Mouse (Mus musculus) hindbrain, embryonic 13.5 days (tissue): Measurements from ENCODE around the gene Nsmce1. TPM values are rescaled to one million over a fixed set of nuclear protein-coding genes. Genes with fewer than 3 reads are reported as not detected.

Experiments
- ATAC-seq: fragments of 200-750 bp; cut with Nextera tagmentation; 2 replicates; pipeline ENCODE4 v1.8.0; 2017; ENCODE audit warnings: moderate TSS enrichment; ENCODE audit not compliant: low FRiP score
- H3K27ac ChIP-seq: fragments of 300-500 bp; sonication (generic); 2 replicates; pipeline ENCODE4 v1.5.1; 2015; ENCODE audit warnings: inconsistent platforms, mild to moderate bottlenecking, moderate library complexity
- H3K27me3 ChIP-seq: fragments of 300-500 bp; sonication (generic); 2 replicates; pipeline ENCODE4 v1.6.1; 2015; ENCODE audit warnings: mild to moderate bottlenecking, inconsistent platforms
- H3K36me3 ChIP-seq: fragments of 300-500 bp; sonication (generic); 2 replicates; pipeline ENCODE4 v1.6.1; 2015; ENCODE audit warnings: mild to moderate bottlenecking, inconsistent platforms
- H3K4me1 ChIP-seq: fragments of 300-500 bp; sonication (generic); replicated peaks from 2 replicates; pipeline ENCODE4 v1.6.1; 2015; ENCODE audit warnings: inconsistent platforms
- H3K4me2 ChIP-seq: fragments of 300-500 bp; sonication (generic); 2 replicates; pipeline ENCODE4 v1.6.1; 2015; ENCODE audit warnings: inconsistent platforms, mild to moderate bottlenecking, moderate library complexity
- H3K4me3 ChIP-seq: fragments of 300-500 bp; sonication (generic); 2 replicates; pipeline ENCODE4 v1.5.1; 2015; ENCODE audit warnings: mild to moderate bottlenecking, inconsistent platforms
- H3K9ac ChIP-seq: fragments of 300-500 bp; sonication (generic); 2 replicates; pipeline ENCODE4 v1.6.1; 2015; ENCODE audit warnings: mild to moderate bottlenecking, inconsistent platforms
- H3K9me3 ChIP-seq: fragments of 300-500 bp; sonication (generic); 2 replicates; pipeline ENCODE4 v1.6.1; 2016; ENCODE audit warnings: inconsistent platforms
- WGBS: fragments of 180-500 bp; shearing (Covaris S2); methylation state at CpG from one replicate; pipeline ENCODE4 v1.1.7; 2015; 5-methylcytosine and 5-hydroxymethylcytosine counted together
- polyA plus RNA-seq: library from polyadenylated mRNA; unstranded; fragments of >200 nt; fragmentation: Nextera tagmentation; extraction: Ambion mirVana; gene quantifications from 2 replicates; pipeline ENCODE4 v1.2.1, GENCODE M21; 2015

Gene Nsmce1
- polyA plus RNA-seq, 1 experiment from 2014 or later, result 104 TPM

- no peak overlapping the region for H3K9ac ChIP-seq
- WGBS, result 81% methylated on average over 12 of the region's 12 CpGs
Observed at GRCm38 (mm10) chr7:125427492-125428090, 63.8 kb downstream of the Nsmce1 start.

GRCm38 (mm10) chr7:125423056-125423455, 68.3 kb downstream of the Nsmce1 start:
- ATAC-seq, result no peak
- H3K27ac ChIP-seq, result no peak overlapping the region
- H3K9me3 ChIP-seq, result no peaks in the 10 kb centered on the region
- no peak overlapping the region for H3K9ac ChIP-seq
- no peak overlapping the region for H3K4me3 ChIP-seq
- H3K36me3 ChIP-seq, result no peaks in the 10 kb centered on the region
- H3K4me1 ChIP-seq, result no peaks in the 10 kb centered on the region
- no peaks in the 10 kb centered on the region for H3K27me3 ChIP-seq
- 73% methylated on average over 3 of the region's 3 CpGs for whole genome bisulfite sequencing
- no peak overlapping the region for H3K4me2 ChIP-seq

More at GRCm38 (mm10) chr7:125427492-125428090, 63.8 kb downstream of the Nsmce1 start:
- Histone ChIP-seq H3K4me3 (no peak overlapping the region), H3K27ac (no peak overlapping the region), H3K27me3 (no peaks in the 10 kb centered on the region), H3K4me1 (peaks cover 9% of the 10 kb centered on the region), H3K9me3 (no peaks in the 10 kb centered on the region; the same call in 1 of the 2 replicates), H3K4me2 (no peak overlapping the region), H3K36me3 (no peaks in the 10 kb centered on the region)
- no peak for ATAC-seq

- no peak overlapping the region for H3K4me3 ChIP-seq
- H3K4me2 ChIP-seq, result no peak overlapping the region
- no peak overlapping the region for H3K9ac ChIP-seq
- no peak overlapping the region for H3K27ac ChIP-seq
- no peaks in the 10 kb centered on the region for H3K9me3 ChIP-seq
- H3K36me3 ChIP-seq, result no peaks in the 10 kb centered on the region
- H3K27me3 ChIP-seq, result no peaks in the 10 kb centered on the region
- WGBS, result 67% methylated on average over 2 of the region's 2 CpGs
- no peak for ATAC-seq
- no peaks in the 10 kb centered on the region for H3K4me1 ChIP-seq
Observed at GRCm38 (mm10) chr7:125421911-125422310, 69.5 kb downstream of the Nsmce1 start.

- H3K4me1 ChIP-seq, result no peaks in the 10 kb centered on the region
- H3K36me3 ChIP-seq, result no peaks in the 10 kb centered on the region
- H3K9ac ChIP-seq, result no peak overlapping the region
- H3K27me3 ChIP-seq, result no peaks in the 10 kb centered on the region
- 67% methylated on average over 2 of the region's 2 CpGs for WGBS
- no peak for ATAC-seq
- H3K4me3 ChIP-seq, result no peak overlapping the region
- no peak overlapping the region for H3K27ac ChIP-seq
- no peaks in the 10 kb centered on the region for H3K9me3 ChIP-seq
- H3K4me2 ChIP-seq, result no peak overlapping the region
Observed at GRCm38 (mm10) chr7:125420190-125420589, 71.2 kb downstream of the Nsmce1 start.

GRCm38 (mm10) chr7:125418413-125418812, 73.0 kb downstream of the Nsmce1 start:
- H3K27ac ChIP-seq, result no peak overlapping the region
- H3K4me1 ChIP-seq, result no peaks in the 10 kb centered on the region
- H3K36me3 ChIP-seq, result no peaks in the 10 kb centered on the region
- H3K27me3 ChIP-seq, result no peaks in the 10 kb centered on the region
- no peaks in the 10 kb centered on the region for H3K9me3 ChIP-seq
- no peak overlapping the region for H3K9ac ChIP-seq
- H3K4me3 ChIP-seq, result no peak overlapping the region
- H3K4me2 ChIP-seq, result no peak overlapping the region
- no peak for ATAC-seq
- WGBS, result 20% methylated on average over 3 of the region's 3 CpGs

Other genes starting within 250 kb of the Nsmce1 start
- 5.4 and 5.9 TPM in 2 replicates for gene Kdm8, start 46.9 kb downstream of the Nsmce1 start, polyA plus RNA-seq
- gene Il4ra, start 60.5 kb upstream of the Nsmce1 start, polyA plus RNA-seq, result 4.1 and 4.2 TPM in 2 replicates
- gene Il21r, start 111.8 kb upstream of the Nsmce1 start, polyA plus RNA-seq, result 0.69 and 0.82 TPM in 2 replicates
- gene Gtf3c1, start 216.2 kb upstream of the Nsmce1 start, polyA plus RNA-seq, result 31.0 and 31.8 TPM in 2 replicates
- 6.8 and 7.6 TPM in 2 replicates for gene D430042O09Rik, start 216.3 kb upstream of the Nsmce1 start, polyA plus RNA-seq